Mouse (Mus musculus) C2C12 (cell line): ENCODE results near the gene Mt2. TPM values are rescaled to one million over a fixed set of nuclear protein-coding genes. Genes with fewer than 3 reads are reported as not detected.

Experiments used
- H3K27me3 ChIP-seq: one replicate; pipeline ENCODE4 v1.6.1; 2011; ENCODE audit not compliant: control insufficient read depth, insufficient read depth, insufficient read length
- H3K36me3 ChIP-seq: one replicate; pipeline ENCODE4 v1.6.1; 2011; ENCODE audit not compliant: control insufficient read depth, insufficient read depth
- H3K4me3 ChIP-seq: one replicate; pipeline ENCODE4 v1.5.1; 2011; ENCODE audit warnings: mild to moderate bottlenecking, control low read depth; ENCODE audit not compliant: poor library complexity, insufficient read depth, severe bottlenecking
- H3K79me2 ChIP-seq: one replicate; pipeline ENCODE4 v1.6.1; 2011; ENCODE audit not compliant: control insufficient read depth, insufficient read depth
- H3K79me3 ChIP-seq: one replicate; pipeline ENCODE4 v1.6.1; 2011; ENCODE audit warnings: low read depth, control low read depth
- H3ac ChIP-seq: one replicate; pipeline ENCODE3; 2011; ENCODE audit warnings: low read depth; ENCODE audit not compliant: control insufficient read depth, insufficient read length
- CEBPB ChIP-seq: IDR thresholded peaks from one replicate; pipeline ENCODE4 v1.6.1; 2011; ENCODE audit warnings: low read depth, mild to moderate bottlenecking, control low read depth, moderate library complexity
- CTCF ChIP-seq: IDR thresholded peaks from one replicate; pipeline ENCODE4 v1.5.1; 2011; ENCODE audit not compliant: control insufficient read depth, insufficient read depth, insufficient read length
- FOSL1 ChIP-seq: IDR thresholded peaks from one replicate; pipeline ENCODE4 v1.8.0; 2011; ENCODE audit warnings: mild to moderate bottlenecking, low read length; ENCODE audit not compliant: poor library complexity, insufficient read depth, severe bottlenecking
- MAX ChIP-seq: IDR thresholded peaks from one replicate; pipeline ENCODE4 v1.6.1; 2011; ENCODE audit warnings: mild to moderate bottlenecking, control low read depth
- MYOD1 ChIP-seq: IDR thresholded peaks from one replicate; pipeline ENCODE4 v1.6.1; 2011; ENCODE audit warnings: low read depth; ENCODE audit not compliant: control insufficient read depth, insufficient read length
- MYOG ChIP-seq: IDR thresholded peaks from one replicate; pipeline ENCODE4 v1.6.1; 2011; ENCODE audit not compliant: control insufficient read depth, insufficient read length; ENCODE audit errors: extremely low read depth
- USF1 ChIP-seq: IDR thresholded peaks from one replicate; pipeline ENCODE4 v1.6.1; 2011; ENCODE audit warnings: low read depth, mild to moderate bottlenecking, control low read depth, moderate library complexity
- polyA plus RNA-seq: library from polyadenylated mRNA; unstranded; fragments of >200 nt; fragmentation: generic; extraction: Trizol; gene quantifications from one replicate; pipeline ENCODE4 v1.2.1, GENCODE M21; 2012; ENCODE audit warnings: missing spikeins

Gene Mt2
- polyA plus RNA-seq, 1 experiment = 338 TPM

DNA sequence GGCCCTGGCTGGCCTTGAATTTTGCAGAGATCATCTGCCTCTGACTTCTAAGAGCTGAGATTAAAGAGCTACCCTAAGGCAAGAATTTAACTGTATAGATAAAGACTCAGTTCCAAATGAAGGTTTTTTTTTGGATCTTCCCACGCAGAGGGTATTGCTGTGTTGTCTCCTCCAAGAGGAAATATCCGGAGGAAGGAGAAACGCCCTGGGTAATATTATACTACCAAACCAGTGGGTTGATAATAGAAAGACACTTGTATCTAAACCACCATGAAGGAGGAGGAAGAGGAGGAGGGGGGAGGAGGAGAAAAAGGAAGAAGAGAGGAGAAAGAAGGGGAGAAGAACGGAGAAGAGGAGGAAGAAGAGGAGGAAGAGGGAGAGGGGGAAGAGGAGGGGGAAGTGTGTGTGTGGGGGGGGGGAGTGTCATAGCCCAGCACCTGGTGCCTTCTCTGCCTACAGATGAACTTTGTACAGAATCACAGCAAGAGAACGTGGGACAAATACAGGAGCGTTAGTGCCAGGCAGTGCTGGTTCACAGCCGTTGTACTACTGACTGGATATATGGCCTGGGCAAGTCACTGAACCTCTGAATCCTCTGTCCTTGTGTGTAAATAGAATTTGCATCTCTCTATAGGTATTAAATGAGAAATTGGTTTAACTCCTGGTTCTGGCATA lies 5.4 kb downstream of the Mt2 start:
- H3K79me2 ChIP-seq = peaks cover 17% of the 10 kb centered on the region
- no peak overlapping the region for H3K4me3 ChIP-seq
- TF ChIP-seq CEBPB (no peak), MYOG (no peak), USF1 (no peak), FOSL1 (no peak), CTCF (no peak), MAX (no peak), MYOD1 (no peak)
- H3ac ChIP-seq = no peak overlapping the region
- H3K27me3 ChIP-seq = no peaks in the 10 kb centered on the region
- peaks cover 5% of the 10 kb centered on the region for H3K79me3 ChIP-seq
- peaks cover 8% of the 10 kb centered on the region for H3K36me3 ChIP-seq

DNA sequence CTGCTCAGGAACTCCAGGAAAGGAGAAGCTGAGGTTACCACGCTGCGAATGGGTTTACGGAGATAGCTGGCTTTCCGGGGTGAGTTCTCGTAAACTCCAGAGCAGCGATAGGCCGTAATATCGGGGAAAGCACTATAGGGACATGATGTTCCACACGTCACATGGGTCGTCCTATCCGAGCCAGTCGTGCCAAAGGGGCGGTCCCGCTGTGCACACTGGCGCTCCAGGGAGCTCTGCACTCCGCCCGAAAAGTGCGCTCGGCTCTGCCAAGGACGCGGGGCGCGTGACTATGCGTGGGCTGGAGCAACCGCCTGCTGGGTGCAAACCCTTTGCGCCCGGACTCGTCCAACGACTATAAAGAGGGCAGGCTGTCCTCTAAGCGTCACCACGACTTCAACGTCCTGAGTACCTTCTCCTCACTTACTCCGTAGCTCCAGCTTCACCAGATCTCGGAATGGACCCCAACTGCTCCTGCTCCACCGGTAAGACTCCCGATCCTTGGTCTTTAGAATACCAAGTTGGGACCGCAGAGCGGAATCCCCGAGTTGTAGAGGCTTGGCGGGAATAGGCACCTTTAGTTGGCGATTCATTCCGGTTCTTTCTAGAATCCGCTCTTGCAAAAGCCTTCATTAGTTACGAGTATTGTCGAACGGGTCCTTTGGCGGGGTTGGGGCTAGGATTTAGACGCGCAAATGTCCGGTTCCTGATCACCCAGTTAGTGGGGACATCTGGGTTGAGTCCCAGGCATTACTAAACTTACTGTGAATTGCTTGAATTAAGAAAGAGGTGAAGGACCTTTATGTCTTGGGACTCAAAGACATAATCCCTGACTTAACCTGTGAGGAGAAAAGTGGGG lies 6.6 kb downstream of the Mt2 start, which contains the start of gene Mt1:
Mt1 (plus strand) TSS at position 226 of the 856 bp plus-strand sequence.
- H3ac ChIP-seq = peak within 1 kb of the TSS; percentile 88
- H3K4me3 ChIP-seq = peak within 1 kb of the TSS; percentile 71
- no peaks in the 10 kb centered on the region for H3K27me3 ChIP-seq
- TF ChIP-seq MYOG = no peak
- TF ChIP-seq USF1 = peak; percentile 87
- peak; percentile 50 for TF ChIP-seq MAX
- H3K36me3 ChIP-seq = peaks cover 8% of the 10 kb centered on the region
- H3K79me3 ChIP-seq = peaks cover 5% of the 10 kb centered on the region
- peaks cover 17% of the 10 kb centered on the region for H3K79me2 ChIP-seq

DNA sequence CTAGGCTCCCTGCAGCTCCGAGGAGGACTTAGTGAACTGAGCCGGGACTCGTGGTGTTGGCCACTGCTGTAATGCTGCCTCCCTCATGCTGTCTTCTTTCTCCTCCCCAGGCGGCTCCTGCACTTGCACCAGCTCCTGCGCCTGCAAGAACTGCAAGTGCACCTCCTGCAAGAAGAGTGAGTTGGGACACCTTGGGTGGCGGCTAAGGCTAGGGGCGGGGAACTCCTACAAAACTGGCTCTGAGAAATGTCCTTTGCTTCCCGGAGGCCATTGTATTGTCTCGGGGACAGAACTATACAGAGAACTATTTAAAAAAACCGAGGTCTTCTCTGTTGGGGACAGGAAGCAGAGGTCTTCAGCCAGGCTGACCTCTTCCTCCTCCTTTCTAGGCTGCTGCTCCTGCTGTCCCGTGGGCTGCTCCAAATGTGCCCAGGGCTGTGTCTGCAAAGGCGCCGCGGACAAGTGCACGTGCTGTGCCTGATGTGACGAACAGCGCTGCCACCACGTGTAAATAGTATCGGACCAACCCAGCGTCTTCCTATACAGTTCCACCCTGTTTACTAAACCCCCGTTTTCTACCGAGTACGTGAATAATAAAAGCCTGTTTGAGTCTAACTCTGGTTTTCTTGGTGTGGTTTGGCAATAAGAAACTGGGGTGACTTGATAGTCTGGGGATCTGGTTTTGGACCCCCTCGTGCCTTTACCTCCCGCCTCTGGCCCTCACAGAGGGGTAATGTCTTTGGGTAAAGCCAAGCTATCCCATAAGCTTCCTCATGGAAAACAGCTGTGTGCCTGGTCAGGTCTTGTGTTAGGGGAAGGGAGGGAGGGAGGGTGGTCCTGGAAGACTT lies 7.5 kb downstream of the Mt2 start:
- H3K36me3 ChIP-seq = peaks cover 8% of the 10 kb centered on the region
- H3K79me3 ChIP-seq = peaks cover 5% of the 10 kb centered on the region
- H3K79me2 ChIP-seq = peaks cover 17% of the 10 kb centered on the region
- H3ac ChIP-seq = peak overlapping the region; percentile 88
- no peaks in the 10 kb centered on the region for H3K27me3 ChIP-seq
- TF ChIP-seq MAX (peak; percentile 88), MYOD1 (no peak)
- peak overlapping the region; percentile 71 for H3K4me3 ChIP-seq

DNA sequence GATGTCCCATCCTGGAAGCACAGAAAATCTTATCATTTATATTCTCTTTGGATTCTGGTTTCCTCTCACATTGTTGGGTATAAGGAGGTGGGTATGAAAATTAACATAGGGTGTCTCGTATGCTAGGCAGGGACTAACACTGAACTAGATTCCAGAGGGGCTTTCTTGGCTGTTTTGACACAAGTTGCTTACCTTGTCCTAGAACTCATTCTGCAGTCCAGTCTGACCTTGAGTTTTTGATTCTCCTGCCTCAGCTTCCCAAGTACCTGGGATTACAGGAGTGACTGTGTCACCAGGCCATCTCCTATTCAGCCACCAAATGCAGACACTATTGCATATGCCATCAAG lies 8.1 kb downstream of the Mt2 start:
- peak overlapping the region; percentile 71 for H3K4me3 ChIP-seq
- peaks cover 5% of the 10 kb centered on the region for H3K79me3 ChIP-seq
- H3ac ChIP-seq = no peak overlapping the region
- H3K79me2 ChIP-seq = peaks cover 17% of the 10 kb centered on the region
- TF ChIP-seq MAX (no peak), MYOD1 (no peak), FOSL1 (no peak), USF1 (no peak), MYOG (no peak), CTCF (no peak), CEBPB (no peak)
- H3K36me3 ChIP-seq = peaks cover 8% of the 10 kb centered on the region
- H3K27me3 ChIP-seq = no peaks in the 10 kb centered on the region

DNA sequence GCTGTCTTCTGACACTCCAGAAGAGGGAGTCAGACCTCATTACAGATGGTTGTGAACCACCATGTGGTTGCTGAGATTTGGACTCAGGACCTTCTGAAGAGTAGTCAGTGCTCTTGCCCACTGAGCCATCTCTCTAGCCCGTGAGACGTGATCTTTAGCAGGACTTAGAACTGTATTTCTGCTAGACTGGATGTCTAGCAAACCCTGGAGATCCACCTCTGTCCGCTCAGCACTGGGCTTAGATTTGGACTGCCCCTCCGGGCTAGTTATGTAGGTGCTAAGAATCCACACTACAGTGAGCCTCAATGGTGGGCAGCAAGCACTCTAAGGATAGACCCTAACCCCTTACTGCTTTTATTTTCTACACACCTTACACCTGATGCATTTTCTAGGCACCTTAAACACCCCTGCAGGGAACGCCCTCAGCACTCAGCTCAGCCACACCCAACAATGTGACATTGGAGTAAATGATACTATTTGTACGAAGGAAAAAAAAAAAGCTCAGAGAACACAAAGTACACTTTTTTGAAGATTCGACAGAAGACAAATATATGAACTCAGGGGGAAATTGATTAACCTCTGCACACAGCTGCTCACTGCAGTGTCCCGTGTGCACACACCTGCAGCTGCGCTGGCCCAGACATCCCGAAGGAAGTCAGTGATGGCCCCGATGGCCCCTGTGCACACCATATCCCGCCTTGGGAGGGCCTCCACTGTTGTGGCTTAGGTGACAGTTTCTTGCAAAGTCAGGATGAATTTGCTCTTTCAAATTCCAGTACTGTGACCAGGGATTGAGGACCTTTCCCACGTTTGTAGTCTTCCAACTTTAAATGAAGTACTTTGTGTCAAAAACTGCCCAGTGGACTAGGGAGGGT lies 9.8 kb downstream of the Mt2 start:
- TF ChIP-seq CEBPB (no peak), MYOD1 (no peak)
- peaks cover 17% of the 10 kb centered on the region for H3K79me2 ChIP-seq
- H3K36me3 ChIP-seq = peaks cover 8% of the 10 kb centered on the region
- H3K27me3 ChIP-seq = no peaks in the 10 kb centered on the region
- H3K79me3 ChIP-seq = peaks cover 5% of the 10 kb centered on the region
- H3ac ChIP-seq = no peak overlapping the region
- no peak overlapping the region for H3K4me3 ChIP-seq

DNA sequence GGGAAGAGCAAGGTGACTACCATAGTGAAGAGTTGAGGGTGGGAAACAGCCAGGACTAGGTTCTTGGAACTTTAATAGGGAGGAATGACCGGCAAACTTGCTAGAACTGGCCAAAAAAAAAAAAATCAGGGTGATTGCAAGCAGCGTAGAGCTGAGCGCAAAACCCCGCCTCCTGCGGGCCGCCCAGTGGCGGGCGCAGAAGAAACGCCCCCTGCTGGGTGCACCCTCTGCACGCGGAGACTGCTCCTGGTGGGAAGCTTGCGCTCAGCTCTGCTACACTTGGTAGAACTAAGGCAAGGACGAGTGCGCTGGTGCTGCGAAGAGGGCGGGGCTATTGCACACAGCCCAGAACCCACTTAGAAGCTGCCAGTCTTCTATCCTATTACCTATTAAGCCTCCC lies 10.7 kb downstream of the Mt2 start:
- Histone ChIP-seq H3K27me3 (no peaks in the 10 kb centered on the region), H3K4me3 (no peak overlapping the region)

More for the DNA sequence above, 10.7 kb downstream of the Mt2 start:
- TF ChIP-seq CTCF = peak; percentile 83
- TF ChIP-seq MAX = peak; percentile 44
- TF ChIP-seq MYOD1 = no peak
- H3K79me2 ChIP-seq = peaks cover 17% of the 10 kb centered on the region
- peaks cover 5% of the 10 kb centered on the region for H3K79me3 ChIP-seq
- H3K36me3 ChIP-seq = peaks cover 8% of the 10 kb centered on the region
- H3ac ChIP-seq = peak overlapping the region; percentile 10
